Mouse (Mus musculus) adipocyte (in vitro differentiated cells): ENCODE results near the gene Klhdc10.

ENCODE experiments used
- DNase-seq: peaks from one replicate; pipeline ENCODE4 v3.0.0-alpha.2; 2016; ENCODE audit warnings: low spot score

Gene Klhdc10

DNA sequence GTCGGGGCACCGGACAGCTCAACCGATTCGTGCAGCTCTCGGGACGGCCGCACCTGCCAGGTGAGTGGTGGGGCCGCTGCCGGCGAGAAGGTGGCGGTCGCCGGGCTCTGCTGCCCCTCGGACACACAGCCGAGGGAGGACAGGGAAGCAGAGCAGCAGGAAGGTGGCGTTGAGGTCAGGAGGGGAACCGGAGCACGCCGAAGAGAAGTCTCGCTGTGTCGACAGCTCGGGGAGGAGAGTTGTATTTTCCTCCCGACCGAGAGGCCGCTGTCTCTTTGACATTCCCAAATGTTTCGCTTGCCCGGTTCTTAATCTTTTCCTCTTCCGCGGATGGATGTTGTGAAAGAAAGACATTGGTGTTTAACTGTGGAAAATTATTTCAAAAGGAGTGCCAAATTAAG, 423 bp downstream of the Klhdc10 start:
- peak; percentile 60 for DNase-seq

DNA sequence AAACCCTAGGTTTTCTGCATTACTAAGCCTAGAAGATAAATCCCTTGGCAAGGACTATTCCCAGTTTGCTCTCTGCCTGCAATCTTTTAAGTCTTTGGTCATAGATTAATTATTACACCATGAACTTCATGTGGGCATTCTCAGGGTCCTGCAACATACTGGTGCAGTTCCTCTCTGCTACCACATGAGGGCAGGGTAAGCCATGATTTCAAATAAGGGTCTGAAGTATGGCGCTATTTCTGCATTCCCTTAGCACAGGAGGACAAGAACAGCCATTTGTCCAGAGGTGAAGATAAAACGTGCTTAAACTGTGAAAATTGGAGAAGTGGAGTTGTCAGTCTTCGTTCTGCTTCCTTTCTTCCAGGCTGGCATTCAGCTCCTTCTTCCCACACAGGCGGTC, 1.8 kb downstream of the Klhdc10 start:
- peak; percentile 89 for DNase-seq

DNA sequence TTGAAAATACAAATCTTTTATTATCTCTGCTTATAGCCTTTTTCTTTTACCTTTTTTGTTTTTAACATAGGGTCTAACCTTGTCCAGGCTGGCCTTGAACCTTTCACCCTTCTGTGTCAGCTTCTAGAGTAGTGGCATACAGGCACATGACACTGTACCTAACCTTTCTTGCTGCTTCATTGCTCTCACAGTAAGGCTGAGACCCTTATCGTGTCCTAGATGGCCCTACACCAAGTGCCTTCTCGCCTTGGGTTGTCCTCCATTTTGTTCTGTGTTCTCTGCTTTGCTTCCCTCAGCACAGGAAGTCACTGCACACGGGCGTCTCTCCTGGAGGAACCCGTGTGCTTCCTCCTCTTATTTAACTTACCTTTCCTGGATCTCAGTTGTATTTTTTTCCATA, 3.0 kb downstream of the Klhdc10 start:
- DNase-seq: no peak

DNA sequence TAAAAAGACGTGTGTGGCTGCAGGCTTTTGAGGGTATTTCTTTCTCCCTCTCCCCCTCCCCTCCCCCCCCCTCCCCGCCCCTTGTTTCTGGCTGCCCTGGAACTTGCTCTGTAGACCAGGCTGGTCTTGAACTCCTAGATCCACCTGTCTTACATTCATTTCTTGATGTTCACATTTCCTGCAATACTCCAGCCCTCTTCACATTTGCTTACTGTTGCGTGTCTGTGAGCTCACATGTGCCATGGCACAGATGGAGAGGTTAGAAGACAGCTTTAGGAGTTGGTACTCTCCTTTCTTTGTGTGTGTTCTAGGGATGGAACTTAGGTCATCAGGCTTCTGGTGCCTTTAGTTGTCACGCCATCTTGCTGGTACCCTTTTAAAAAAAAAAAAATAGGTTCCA, 6.6 kb downstream of the Klhdc10 start:
- no peak for DNase-seq

DNA sequence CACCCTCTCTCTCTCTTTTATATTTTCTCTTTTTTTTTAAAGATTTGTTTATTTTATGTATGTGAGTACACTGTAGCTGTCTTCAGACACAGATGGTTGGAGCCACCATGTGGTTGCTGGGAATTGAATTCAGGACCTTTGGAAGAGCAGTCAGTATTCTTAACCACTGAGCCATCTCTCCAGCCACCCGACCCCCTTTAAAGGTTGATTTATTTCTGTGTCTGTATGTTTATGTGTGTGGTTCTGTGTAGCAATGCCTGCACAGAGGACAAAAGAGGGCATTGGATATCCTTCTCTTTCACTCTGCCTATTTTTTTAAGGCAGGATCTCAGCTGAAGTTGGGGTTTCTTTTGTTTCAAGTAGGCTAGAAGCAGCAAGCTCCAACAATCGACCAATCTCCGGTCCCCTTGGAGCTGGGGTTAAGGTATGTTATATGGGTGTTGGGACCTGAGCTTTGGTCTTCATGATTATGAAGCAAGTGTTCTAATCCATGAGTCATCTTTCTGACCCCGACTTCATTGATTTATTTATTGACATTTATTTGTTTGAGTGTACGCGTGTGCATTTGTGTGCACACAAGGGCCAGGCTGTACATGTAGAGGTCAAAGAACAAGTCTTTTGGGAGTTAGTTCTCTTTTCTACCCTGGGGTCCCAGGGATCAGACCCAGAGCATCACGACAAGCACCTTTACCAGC, 7.9 kb downstream of the Klhdc10 start:
- no peak for DNase-seq

DNA sequence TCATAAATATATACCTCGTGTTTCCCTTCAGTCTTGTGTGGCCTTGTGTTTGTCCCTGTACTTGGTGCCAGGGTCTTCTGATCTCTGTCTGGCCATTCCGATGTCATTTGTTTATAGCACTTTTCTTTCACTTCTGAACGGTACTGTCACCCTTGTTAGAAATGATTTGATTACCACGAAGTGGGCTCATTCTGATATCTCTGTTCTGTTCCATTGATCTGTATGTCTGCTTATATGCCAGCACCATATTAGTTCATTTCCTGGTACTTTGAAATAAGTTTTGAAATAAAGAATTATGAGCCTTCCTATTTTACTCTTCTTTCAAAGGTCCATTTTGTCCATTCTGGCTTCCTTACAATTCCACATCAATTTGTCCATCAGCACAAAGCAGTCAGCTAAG, 9.6 kb downstream of the Klhdc10 start:
- DNase-seq: no peak

DNA sequence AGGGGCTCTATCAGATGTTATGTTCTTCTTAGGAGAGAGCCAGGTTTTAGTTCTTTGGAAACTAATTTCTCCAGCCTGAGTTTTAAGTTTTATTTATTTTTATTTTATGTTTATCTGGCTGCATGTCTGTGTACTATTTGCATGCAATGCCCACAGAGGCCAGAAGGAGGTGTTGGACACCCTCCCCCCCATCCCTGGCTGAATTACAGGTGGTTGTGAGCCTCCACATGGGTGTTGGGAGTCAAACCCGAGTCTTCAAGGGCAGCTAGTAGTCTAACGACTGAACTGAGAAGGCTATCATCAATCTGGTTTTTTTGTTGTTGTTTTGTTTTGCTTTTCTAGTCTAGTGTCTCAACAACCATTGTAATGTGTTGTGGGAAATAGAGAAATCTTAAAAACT, 14.5 kb downstream of the Klhdc10 start:
- no peak for DNase-seq

DNA sequence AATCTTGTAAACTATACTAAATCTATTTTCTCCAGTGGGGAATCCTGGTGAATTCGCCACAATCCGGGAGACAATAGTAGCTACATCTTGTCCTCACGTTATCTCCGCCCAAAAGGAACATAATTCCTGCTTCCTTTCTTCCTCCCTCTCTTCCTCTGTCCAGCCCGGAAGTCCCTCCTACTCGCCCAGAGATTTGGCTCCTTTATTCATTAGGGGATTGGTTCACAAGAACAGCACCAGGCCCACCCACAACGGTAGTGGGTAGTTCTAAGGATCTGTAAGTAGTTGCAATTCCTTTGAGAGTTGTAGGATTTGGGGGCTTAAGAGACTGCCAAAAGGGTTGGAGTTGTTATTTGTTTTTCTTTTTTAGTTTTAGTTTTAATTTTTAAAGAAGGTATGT, 15.1 kb downstream of the Klhdc10 start:
- no peak for DNase-seq

DNA sequence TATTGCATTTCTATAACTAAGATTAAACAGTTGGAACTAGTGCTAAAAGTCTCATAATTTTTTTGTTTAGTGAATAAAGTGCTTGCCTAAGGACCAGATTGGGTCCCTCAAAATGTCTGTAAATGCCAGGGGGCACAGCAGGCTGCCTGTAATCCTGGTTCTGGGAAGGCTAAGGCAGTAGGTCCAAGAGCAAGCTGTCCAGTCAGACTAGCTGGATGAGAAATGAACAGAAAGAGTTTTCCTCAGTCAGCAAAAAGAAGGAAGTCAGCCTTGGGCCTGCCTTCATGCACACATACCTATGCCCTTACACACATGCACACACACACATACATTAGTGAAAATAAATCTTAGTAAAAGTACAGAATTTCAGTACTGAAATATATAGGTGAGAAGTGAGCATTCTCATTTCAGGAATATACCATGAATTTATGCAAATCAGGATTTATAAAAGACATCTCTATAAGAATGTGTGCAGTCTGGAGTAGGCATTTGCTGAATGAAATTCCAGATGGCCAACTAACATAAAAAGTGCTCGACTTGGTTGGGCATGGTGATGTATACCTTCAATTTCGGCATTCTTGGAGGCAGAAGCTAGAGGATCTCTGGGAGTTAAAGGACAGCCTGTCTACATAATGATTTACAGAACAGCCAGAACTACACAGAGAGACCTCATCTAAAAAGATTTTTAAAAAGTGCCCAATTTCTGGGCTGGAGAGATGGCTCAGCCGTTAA, 31.0 kb downstream of the Klhdc10 start:
- DNase-seq: peak; percentile 61

DNA sequence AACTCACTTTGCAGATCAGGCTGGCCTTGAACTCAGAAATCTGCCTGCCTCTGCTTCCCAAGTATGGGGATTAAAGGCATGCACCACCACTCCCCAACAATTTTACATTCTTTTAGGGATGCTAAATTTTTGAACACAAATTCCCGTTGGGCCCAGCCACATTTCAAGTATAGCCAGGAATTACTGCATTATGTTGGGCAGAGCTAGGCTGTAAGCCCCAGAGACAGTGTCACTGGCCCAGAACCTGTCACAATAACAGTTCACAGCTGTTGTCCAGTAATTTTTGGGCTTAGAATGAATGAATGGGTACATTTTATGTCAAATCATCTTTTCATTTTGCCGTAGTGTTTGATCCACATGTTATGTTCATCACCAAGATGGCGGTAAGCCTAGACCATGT, 34.8 kb downstream of the Klhdc10 start:
- DNase-seq: no peak

DNA sequence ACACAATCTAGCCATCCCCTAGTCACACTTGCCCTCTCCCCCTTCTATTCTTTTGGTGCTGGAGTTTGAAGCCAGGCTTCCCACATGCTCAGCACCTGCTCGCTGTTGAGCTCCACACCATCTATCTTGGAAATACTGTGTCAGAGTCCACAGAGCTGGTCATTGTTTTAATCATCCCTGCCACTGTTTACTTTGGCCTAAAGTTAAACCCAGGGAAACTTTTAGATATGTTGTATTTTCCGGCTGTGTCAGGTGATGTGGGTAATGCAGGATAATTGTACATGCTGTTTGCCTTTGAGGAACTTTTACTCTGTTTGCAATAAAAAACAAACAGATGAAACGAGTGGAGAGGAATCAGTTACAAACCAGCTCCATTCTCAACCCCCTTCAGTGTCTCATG, 35.4 kb downstream of the Klhdc10 start:
- no peak for DNase-seq

DNA sequence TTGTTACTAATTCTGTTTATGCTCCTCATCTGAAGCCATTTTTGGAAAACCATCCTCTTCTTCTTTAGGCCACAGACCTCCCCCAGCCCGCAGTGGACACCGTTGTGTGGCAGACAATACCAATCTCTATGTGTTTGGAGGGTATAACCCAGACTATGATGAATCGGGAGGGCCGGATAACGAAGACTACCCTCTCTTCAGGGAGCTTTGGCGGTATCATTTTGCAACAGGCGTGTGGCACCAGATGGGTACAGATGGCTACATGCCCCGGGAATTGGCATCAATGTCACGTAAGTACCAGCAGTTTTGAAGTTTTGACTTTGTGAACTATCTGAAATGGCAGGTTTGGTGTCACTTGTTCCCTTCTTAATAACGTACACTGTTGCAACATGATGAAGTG, 37.9 kb downstream of the Klhdc10 start:
- no peak for DNase-seq

DNA sequence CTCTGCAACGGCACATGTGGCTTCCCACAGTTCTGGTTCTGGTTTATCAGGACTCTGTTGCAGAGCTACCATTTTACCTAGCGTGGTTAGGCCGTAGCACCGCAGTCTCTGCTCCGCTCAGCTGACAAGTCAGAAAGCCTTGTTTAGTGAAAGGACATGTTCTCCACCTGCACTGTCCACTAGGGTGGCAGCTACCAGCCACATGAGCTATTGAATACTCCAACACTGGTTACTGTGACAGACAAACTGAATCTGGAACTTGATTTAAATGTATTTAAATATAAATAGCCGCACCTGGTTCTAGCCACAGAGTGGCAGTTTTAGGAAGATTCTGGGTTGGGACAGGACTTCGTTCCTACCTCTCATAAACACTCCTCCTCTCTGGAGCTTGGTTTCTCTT, 55.3 kb downstream of the Klhdc10 start:
- no peak for DNase-seq

DNA sequence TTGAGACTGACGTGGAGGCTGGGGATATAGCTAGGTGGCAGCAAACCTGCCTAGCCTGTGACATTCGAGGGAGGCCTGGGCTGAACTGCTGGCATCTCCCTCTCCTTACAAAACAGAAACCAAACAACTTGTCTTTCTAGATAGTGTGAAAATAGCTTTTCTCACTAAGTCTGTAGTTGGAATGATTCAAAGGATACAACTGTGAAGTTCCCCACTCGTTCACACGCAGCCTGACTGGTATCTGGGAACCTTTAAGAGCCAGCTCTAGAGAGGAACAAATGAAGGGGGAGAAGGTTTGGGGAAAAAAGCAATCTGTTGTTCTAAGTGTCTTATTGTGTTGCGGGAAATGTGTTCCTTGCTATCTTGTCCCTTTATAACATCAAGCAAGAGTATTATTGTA, 57.0 kb downstream of the Klhdc10 start:
- no peak for DNase-seq

DNA sequence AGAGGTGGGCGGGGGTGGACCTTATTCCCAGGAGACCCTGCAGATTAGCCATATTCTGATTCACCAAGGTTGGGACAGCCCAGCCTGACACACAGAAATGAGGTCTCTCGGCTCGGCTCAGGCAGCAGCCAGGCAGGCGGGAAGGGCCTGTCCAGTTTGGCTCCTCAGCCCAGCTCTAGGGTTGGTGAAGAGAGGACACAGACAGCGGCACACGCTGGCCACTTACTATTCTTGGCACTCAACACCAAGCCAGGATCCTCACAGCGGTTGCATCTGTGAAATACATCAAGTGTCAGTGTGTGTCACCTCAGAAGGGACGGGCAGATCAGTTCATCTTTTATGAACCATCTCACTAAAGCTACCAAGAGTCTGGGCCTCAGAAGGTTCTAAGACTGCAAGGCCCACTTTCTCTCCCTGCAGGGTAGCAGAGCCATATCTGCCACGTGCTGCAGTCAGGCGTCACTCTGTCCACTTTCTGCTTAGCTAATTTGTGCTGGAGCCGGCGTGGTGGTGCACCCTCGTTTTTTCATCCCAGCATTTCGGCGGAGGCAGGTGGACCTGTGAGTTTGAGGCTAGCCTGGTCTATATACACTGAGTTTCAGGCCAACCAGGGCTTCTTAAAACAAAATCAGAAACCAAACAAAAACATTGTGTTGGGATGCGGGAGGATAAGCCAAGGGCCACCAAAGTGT, 57.5 kb downstream of the Klhdc10 start:
- no peak for DNase-seq

DNA sequence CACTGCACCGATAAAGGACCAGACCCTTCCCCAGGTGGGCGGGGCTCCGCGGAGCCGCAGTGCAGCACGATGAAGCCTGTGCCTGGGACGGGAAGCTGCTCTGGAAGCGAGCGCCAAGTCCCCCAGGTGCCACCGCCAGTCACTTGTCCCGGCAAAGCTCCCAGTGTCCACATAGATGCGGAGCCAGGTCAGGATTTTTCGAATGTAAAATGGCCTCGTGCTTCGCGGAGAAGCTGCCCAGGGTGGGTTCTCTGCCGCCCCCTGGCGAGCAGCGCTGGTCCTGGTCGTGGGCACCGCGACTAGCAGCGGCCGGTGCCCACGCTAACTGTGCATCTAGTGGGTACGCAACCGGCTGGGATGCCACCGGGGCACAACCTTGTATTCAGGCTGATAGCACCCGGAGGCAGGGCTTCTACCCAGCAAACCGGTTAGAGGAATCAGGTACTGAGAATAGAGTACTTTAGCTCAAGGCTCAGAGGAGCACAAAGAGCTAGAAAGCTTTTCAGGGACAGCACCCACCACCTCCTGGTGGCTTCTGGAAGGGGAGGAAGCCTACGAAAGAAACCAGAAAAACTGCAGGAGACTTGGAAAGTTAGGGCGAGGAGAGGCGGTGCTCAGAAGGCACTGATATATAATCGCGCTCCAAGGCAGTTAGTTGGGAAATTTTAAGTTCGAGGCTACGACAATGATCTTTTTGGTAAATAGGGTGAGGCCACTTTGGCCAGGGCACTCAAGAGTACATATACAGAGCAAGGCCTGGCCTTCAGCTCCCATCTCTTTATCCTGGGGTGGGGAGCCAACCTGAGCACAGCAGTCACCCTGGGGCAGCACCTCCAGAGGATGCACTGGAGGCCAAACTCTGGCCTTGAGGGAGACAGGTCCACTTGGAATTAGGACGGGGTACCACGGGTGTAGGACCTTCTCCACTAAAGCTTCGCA, 58.4 kb downstream of the Klhdc10 start:
- no peak for DNase-seq

DNA sequence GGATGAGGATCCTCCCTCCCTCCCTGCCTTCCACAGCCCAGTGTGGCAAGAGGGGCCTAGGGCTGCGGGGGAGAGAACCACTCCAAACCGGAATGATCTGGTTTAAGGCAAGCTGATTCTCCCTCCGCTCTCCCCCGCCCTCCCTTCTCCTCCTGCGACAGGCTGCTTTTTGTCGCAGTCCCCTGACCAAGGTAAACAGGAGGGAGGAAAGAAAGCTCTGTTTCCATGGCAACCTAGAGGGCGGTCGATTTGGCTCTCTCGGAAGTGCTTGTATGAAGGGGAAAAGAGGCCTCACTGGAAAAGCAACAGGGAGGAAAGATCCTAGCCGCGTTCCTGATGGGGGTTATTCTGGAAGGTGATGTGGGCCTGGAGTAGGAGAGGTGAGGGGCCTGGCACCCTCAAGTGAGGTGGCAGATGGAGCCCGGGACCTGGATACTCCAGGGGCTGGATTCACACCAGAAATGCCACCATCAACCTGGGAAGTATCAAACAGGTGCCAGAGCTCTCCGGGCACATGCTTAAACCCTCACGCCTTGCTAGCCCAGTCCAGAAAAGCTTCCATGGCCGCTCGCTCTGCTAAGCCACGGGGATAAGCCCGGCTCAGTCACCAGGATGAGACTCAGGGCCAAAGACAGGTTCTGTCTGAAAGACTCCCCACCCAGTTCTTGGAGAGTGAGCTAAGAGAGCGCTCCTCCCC, 59.2 kb downstream of the Klhdc10 start:
- DNase-seq: no peak

DNA sequence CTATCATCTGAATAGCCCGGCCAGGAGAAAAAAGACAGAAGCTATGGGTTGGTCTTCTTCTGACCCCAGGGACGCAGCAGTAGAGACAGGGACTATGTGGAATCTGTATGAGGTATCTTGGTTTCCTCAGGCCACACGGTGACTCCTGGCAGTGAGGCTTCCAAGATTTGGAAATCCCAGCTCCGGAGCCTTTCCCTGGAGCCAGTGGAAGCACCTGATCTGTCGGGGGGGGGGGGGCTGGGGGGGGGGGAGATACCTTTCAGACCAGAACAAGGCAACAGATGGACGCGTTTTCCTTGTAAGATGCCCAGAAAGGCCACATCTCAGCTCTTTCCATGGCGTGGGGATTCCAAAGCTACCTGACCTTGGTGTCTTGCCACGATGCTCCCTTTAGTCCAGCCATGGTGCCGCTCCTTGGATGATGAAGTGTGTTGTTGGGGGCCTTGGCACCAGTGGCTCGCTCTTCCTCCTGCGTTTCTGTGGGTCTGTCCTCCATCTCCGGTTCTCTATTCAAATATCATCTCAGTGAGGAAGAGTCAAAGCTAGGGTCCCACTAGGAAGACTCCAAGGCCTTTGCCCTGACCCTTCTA, 60.2 kb downstream of the Klhdc10 start:
- DNase-seq: no peak

DNA sequence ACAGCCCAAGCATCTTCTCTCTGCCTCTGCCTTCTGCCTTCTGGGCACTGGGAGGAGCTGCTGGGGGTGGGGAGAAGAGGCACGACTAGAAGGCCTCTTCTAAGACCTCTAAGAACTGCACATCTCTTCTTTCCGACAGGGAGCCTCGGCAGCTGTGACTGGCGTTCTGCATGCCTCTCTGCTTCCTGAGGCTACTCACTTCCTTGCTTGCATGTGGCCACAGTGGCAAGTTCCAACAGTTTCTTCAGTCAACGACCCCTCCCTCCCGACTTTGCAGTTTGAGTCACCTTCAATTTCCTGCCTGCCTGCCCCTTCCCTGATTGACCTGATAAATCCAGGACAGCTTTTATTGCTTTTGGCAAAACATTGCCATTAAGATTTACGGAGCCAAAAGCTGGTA, 61.2 kb downstream of the Klhdc10 start:
- DNase-seq: no peak

DNA sequence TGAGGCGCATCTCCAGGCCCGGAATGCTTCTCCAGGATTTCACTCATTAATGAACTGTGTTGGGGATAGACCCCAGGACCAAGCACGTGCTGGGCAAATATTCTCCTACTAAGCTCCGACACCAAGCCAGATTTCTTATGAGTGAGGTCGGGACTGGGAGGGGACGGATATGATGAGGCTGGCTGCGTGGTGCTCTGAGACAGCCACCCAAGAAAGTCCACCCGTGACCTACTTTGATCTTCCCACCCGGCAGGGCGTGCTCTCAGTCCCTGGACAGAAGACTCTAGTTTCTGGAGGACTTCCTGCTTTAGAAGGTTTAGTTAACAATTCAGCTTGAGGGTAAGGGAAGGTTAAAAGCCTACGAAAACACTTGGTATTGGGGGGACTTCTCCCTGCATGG, 63.9 kb downstream of the Klhdc10 start:
- no peak for DNase-seq

DNA sequence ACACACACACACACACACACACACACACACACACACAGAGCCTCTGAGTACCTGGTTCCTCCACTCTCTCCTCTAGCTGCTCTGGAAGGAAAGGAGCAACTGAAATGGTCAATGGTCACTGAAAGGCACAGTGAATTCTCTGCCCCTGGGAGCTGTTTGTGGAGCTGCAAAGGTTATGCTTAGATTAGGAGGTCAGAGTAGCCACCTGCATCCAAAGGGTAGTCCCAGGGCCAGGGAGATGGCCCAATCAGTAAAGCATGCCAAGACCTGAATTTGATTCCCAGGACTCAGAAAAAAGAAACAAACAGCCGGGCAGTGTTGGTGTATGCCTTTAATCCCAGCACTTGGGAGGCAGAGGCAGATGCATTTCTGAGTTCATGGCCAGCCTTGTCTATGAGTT, 66.4 kb downstream of the Klhdc10 start:
- DNase-seq: no peak
